Mouse (Mus musculus) adrenal gland, adult 2 months (tissue): ENCODE data around the gene Gm49321. TPM values are rescaled to one million over a fixed set of nuclear protein-coding genes. Genes with fewer than 3 reads are reported as not detected.
A peak's percentile ranks its signal among the peaks of the same experiment; 100 is the strongest.

Experiments used
- DNase-seq: peaks from one replicate; pipeline ENCODE4 v3.0.0; 2021
- polyA plus RNA-seq: library from polyadenylated mRNA; depleted of rRNA; stranded (reverse); fragments of >200 nt; gene quantifications from 2 replicates; pipeline ENCODE4 v1.2.3, GENCODE M21; 2012; rRNA removed
- total RNA-seq, 2 experiments: library from RNA; stranded (reverse); gene quantifications; 2 replicates each; pipeline ENCODE4 v1.2.3; 2021

Gm49321 gene
- total and polyA plus RNA-seq, 3 experiments, result 5.6 to 7.4 TPM; not detected in 1

- peak; percentile 87 for DNase-seq
These were observed 76.3 kb downstream of the Gm49321 start for GRCm38 (mm10) chr12:74013739-74014138.

GRCm38 (mm10) chr12:74014739-74015270 is 77.4 kb downstream of the Gm49321 start:
- DNase-seq, result peak; percentile 15

- DNase-seq, result no peak
These were observed 78.0 kb downstream of the Gm49321 start for GRCm38 (mm10) chr12:74015491-74015890.

Other genes with a start within 250 kb of the Gm49321 start
- 10 to 100 TPM; 58.1 to 58.5 TPM for gene Hif1a, start 36.3 kb upstream of the Gm49321 start, total RNA-seq
- 31.6 and 42.5 TPM in 2 replicates for gene Hif1a, start 36.3 kb upstream of the Gm49321 start, polyA plus RNA-seq
- 10 to 100 TPM; 16.9 to 18.2 TPM for gene Snapc1, start 26.8 kb downstream of the Gm49321 start, total RNA-seq
- gene Snapc1, start 26.8 kb downstream of the Gm49321 start, polyA plus RNA-seq, result 12.5 and 15.4 TPM in 2 replicates
- under 1 TPM; 0.52 to 0.66 TPM for gene Syt16, start 60.0 kb downstream of the Gm49321 start, total RNA-seq
- 0.13 and 0.67 TPM in 2 replicates for gene Syt16, start 60.0 kb downstream of the Gm49321 start, polyA plus RNA-seq